Mouse (Mus musculus): ENCODE measurements around the gene Med29. TPM values are rescaled to one million over a fixed set of nuclear protein-coding genes. Genes with fewer than 3 reads are reported as not detected.
A peak's percentile ranks its signal among the peaks of the same experiment; 100 is the strongest.

Gene Med29
- polyA plus RNA-seq, 1 experiment from 2014 or later, result 60.2 TPM

- Histone ChIP-seq H3K27me3 (replicated peaks; ENCODE audit: control insufficient read depth, insufficient read depth, low read length) (no peaks in the 10 kb centered on the region), H3K4me1 (replicated peaks; ENCODE audit: control insufficient read depth, insufficient read depth, low read length) (peaks cover 43% of the 10 kb centered on the region), H3K4me3 (ENCODE audit: low read depth, low read length) (peak overlapping the region; percentile 91), H3K36me3 (ENCODE audit: control insufficient read depth, insufficient read depth, low read length) (peaks cover 11% of the 10 kb centered on the region; the same call in 1 of the 2 replicates), H3K4me2 (ENCODE audit: low read length) (peak overlapping the region; percentile 80), H3K9ac (ENCODE audit: low read length) (peak overlapping the region; percentile 69), H3K27ac (ENCODE audit: low read depth) (peak overlapping the region; percentile 100), H3K9me3 (ENCODE audit: control insufficient read depth, low read length) (no peaks in the 10 kb centered on the region)
- under 1% methylated on average over 36 of the region's 36 CpGs for WGBS
- ATAC-seq (replicated peaks; ENCODE audit: low FRiP score, low TSS enrichment, low read depth) (peak; percentile 30), DNase-seq (ENCODE audit: low spot score) (peak; percentile 91)
Observed at GRCm38 (mm10) chr7:28375176-28375921, 17.2 kb downstream of the Med29 start.

DNA sequence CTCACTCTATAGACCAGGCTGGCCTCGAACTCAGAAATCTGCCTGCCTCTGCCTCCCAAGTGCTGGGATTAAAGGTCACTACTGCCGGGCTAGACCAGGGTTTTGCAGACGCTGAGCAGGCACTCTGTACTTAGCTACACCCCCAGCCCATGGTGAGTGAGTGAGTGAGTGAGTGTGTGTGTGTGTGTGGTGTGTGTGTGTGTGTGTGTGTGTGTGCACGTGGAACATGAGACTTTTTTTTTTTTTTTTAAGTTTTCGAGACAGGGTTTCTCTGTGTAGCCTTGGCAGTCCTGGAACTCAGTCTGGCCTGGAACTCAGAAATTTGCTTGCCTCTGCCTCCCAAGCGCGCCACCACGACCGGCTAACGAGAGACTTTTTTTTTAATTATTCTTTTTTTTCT is 17.9 kb downstream of the Med29 start:
- ATAC-seq (replicated peaks; ENCODE audit: low FRiP score, low TSS enrichment, low read depth) (no peak), DNase-seq (ENCODE audit: low spot score) (no peak)
- peaks cover 18% of the 10 kb centered on the region for H3K36me3 ChIP-seq (ENCODE audit: control insufficient read depth, insufficient read depth, low read length)
- no peaks in the 10 kb centered on the region for H3K27me3 ChIP-seq (replicated peaks; ENCODE audit: control insufficient read depth, insufficient read depth, low read length)
- peaks cover 47% of the 10 kb centered on the region for H3K4me1 ChIP-seq (replicated peaks; ENCODE audit: control insufficient read depth, insufficient read depth, low read length)
- H3K4me3 ChIP-seq (ENCODE audit: low read depth, low read length), result peak overlapping the region; percentile 91; the same call in 1 of the 2 replicates
- H3K27ac ChIP-seq (ENCODE audit: low read depth), result peak overlapping the region; percentile 100
- H3K9me3 ChIP-seq (ENCODE audit: control insufficient read depth, low read length), result no peaks in the 10 kb centered on the region
- 74% methylated on average over 10 of the region's 10 CpGs for WGBS
- peak overlapping the region; percentile 80 for H3K4me2 ChIP-seq (ENCODE audit: low read length)
- no peak overlapping the region for H3K9ac ChIP-seq (ENCODE audit: low read length)

GRCm38 (mm10) chr7:28373891-28374495 is 18.5 kb downstream of the Med29 start:
- ATAC-seq (replicated peaks; ENCODE audit: low FRiP score, low TSS enrichment, low read depth), result no peak
- WGBS, result 74% methylated on average over 7 of the region's 7 CpGs
- no peak for DNase-seq (ENCODE audit: low spot score)
- Histone ChIP-seq H3K9ac (ENCODE audit: low read length) (no peak overlapping the region), H3K27me3 (replicated peaks; ENCODE audit: control insufficient read depth, insufficient read depth, low read length) (no peaks in the 10 kb centered on the region), H3K4me1 (replicated peaks; ENCODE audit: control insufficient read depth, insufficient read depth, low read length) (peaks cover 46% of the 10 kb centered on the region), H3K4me3 (ENCODE audit: low read depth, low read length) (no peak overlapping the region), H3K36me3 (ENCODE audit: control insufficient read depth, insufficient read depth, low read length) (peaks cover 25% of the 10 kb centered on the region), H3K9me3 (ENCODE audit: control insufficient read depth, low read length) (no peaks in the 10 kb centered on the region), H3K4me2 (ENCODE audit: low read length) (no peak overlapping the region), H3K27ac (ENCODE audit: low read depth) (peak overlapping the region; percentile 100)

DNA sequence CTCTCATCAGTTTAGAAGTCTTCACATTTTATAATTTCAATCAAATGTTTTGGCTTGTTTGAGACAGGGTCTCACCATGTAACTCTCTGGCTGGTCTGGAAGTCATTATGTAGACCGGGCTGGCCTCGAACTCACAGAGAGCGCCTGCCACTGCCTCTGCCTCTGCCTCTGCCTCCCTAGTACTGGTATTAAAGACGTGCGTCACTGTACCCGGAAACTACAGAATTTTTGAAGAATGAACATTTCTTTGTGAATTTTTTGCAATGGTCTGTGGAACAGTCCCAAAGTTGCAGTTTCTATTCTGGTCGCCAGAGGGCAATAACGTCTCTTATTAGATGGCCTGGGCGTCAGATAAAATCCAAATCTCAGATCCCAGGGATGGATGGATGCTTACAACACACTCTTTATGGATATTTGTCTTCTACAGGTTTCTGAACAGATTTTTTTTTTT is 19.4 kb downstream of the Med29 start:
- peak overlapping the region; percentile 80 for H3K4me3 ChIP-seq (ENCODE audit: low read depth, low read length)
- peak overlapping the region; percentile 50 for H3K9ac ChIP-seq (ENCODE audit: low read length)
- ATAC-seq (replicated peaks; ENCODE audit: low FRiP score, low TSS enrichment, low read depth) (peak; percentile 9), DNase-seq (ENCODE audit: low spot score) (peak; percentile 90)
- no peaks in the 10 kb centered on the region for H3K9me3 ChIP-seq (ENCODE audit: control insufficient read depth, low read length)
- H3K27me3 ChIP-seq (replicated peaks; ENCODE audit: control insufficient read depth, insufficient read depth, low read length), result no peaks in the 10 kb centered on the region
- 1% methylated on average over 9 of the region's 9 CpGs for WGBS
- H3K36me3 ChIP-seq (ENCODE audit: control insufficient read depth, insufficient read depth, low read length), result peaks cover 32% of the 10 kb centered on the region
- peaks cover 44% of the 10 kb centered on the region for H3K4me1 ChIP-seq (replicated peaks; ENCODE audit: control insufficient read depth, insufficient read depth, low read length)
- peak overlapping the region; percentile 49 for H3K4me2 ChIP-seq (ENCODE audit: low read length)
- H3K27ac ChIP-seq (ENCODE audit: low read depth), result peak overlapping the region; percentile 92

- peak within 1 kb of the TSS; percentile 87 for H3K4me2 ChIP-seq (ENCODE audit: low read length)
- H3K4me1 ChIP-seq (replicated peaks; ENCODE audit: control insufficient read depth, insufficient read depth, low read length), result peaks cover 37% of the 10 kb centered on the region
- WGBS, result under 1% methylated on average over 58 of the region's 66 CpGs
Observed at GRCm38 (mm10) chr7:28372251-28373108, 20.0 kb downstream of the Med29 start, which contains the start of gene Plekhg2. TSS of gene Plekhg2 (minus strand) at chr7:28372599.

DNA sequence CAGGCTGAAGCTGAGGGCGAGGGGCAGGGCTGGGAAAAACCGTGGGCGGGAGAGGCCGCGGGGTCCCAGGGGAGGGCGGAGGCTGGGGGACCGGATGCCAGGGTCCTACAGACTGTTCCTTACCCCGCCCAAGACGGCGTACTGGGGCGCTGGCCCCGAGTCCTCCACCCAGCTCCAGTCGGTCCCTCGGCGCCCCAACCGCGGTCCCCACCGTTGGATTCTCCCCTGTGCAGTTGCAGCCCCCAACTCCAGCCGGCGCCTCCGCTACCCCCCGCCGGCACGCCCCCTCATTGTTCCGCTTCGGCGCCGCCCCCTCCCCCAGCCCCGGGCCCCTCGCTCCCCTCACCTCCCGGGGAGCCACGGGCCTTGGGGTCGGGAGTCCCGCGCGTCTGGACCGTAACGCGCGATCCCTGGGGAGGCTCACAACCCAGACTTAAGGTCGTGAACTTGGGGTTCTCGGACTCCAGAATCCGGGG is 21.0 kb downstream of the Med29 start:
- Histone ChIP-seq H3K9me3 (ENCODE audit: control insufficient read depth, low read length) (no peaks in the 10 kb centered on the region), H3K4me3 (ENCODE audit: low read depth, low read length) (peak overlapping the region; percentile 80), H3K4me2 (ENCODE audit: low read length) (peak overlapping the region; percentile 87), H3K36me3 (ENCODE audit: control insufficient read depth, insufficient read depth, low read length) (peaks cover 38% of the 10 kb centered on the region), H3K9ac (ENCODE audit: low read length) (peak overlapping the region; percentile 88), H3K4me1 (replicated peaks; ENCODE audit: control insufficient read depth, insufficient read depth, low read length) (peaks cover 28% of the 10 kb centered on the region), H3K27ac (ENCODE audit: low read depth) (peak overlapping the region; percentile 92), H3K27me3 (replicated peaks; ENCODE audit: control insufficient read depth, insufficient read depth, low read length) (no peaks in the 10 kb centered on the region)
- WGBS, result under 1% methylated on average over 38 of the region's 43 CpGs
- DNase-seq (ENCODE audit: low spot score) (peak; percentile 76), ATAC-seq (replicated peaks; ENCODE audit: low FRiP score, low TSS enrichment, low read depth) (no peak; the same call in 1 of the 2 replicates)

More at GRCm38 (mm10) chr7:28372251-28373108, 20.0 kb downstream of the Med29 start, which contains the start of gene Plekhg2:
- peaks cover 33% of the 10 kb centered on the region for H3K36me3 ChIP-seq (ENCODE audit: control insufficient read depth, insufficient read depth, low read length)
- ATAC-seq (replicated peaks; ENCODE audit: low FRiP score, low TSS enrichment, low read depth), result peak; percentile 88
- H3K4me3 ChIP-seq (ENCODE audit: low read depth, low read length), result peak within 1 kb of the TSS; percentile 80
- peak within 1 kb of the TSS; percentile 88 for H3K9ac ChIP-seq (ENCODE audit: low read length)
- no peaks in the 10 kb centered on the region for H3K27me3 ChIP-seq (replicated peaks; ENCODE audit: control insufficient read depth, insufficient read depth, low read length)
- no peaks in the 10 kb centered on the region for H3K9me3 ChIP-seq (ENCODE audit: control insufficient read depth, low read length)
- peak within 1 kb of the TSS; percentile 100 for H3K27ac ChIP-seq (ENCODE audit: low read depth)
- peak; percentile 100 for DNase-seq (ENCODE audit: low spot score)

- no peak for DNase-seq (ENCODE audit: low spot score)
- 6% methylated on average over 11 of the region's 11 CpGs for WGBS
Observed at GRCm38 (mm10) chr7:28370977-28371513, 21.5 kb downstream of the Med29 start.

DNA sequence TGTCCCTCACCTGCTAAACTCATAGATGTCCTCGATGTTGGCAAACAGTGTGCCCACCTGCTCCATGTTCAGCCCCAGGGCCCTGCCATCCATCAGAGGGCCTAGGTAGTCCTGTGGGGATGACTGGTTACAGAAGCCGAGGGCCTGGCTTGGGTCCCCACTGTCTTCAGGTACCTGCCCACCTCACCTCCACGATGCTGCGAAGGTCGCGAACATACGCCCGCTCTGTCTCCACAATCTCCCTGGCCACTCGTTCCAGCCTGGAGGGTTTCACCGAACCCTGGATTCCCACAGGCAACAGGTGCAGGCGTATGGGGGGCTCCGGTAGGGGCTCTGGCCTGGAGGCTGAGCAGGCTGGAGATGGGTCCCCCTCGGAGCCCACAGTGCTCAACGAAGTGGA is 22.5 kb downstream of the Med29 start:
- H3K4me3 ChIP-seq (ENCODE audit: low read depth, low read length), result peak overlapping the region; percentile 80
- DNase-seq (ENCODE audit: low spot score), result no peak
- peak overlapping the region; percentile 87 for H3K4me2 ChIP-seq (ENCODE audit: low read length)
- 88% methylated on average over 14 of the region's 14 CpGs for WGBS
- H3K9me3 ChIP-seq (ENCODE audit: control insufficient read depth, low read length), result no peaks in the 10 kb centered on the region
- H3K9ac ChIP-seq (ENCODE audit: low read length), result peak overlapping the region; percentile 88; the same call in 1 of the 2 replicates
- H3K27me3 ChIP-seq (replicated peaks; ENCODE audit: control insufficient read depth, insufficient read depth, low read length), result no peaks in the 10 kb centered on the region
- peaks cover 53% of the 10 kb centered on the region for H3K36me3 ChIP-seq (ENCODE audit: control insufficient read depth, insufficient read depth, low read length)
- peaks cover 20% of the 10 kb centered on the region for H3K4me1 ChIP-seq (replicated peaks; ENCODE audit: control insufficient read depth, insufficient read depth, low read length)
- H3K27ac ChIP-seq (ENCODE audit: low read depth), result no peak overlapping the region
- ATAC-seq (replicated peaks; ENCODE audit: low FRiP score, low TSS enrichment, low read depth), result no peak

More at GRCm38 (mm10) chr7:28370977-28371513, 21.5 kb downstream of the Med29 start:
- no peak for ATAC-seq (replicated peaks; ENCODE audit: low FRiP score, low TSS enrichment, low read depth)
- H3K4me1 ChIP-seq (replicated peaks; ENCODE audit: control insufficient read depth, insufficient read depth, low read length), result peaks cover 23% of the 10 kb centered on the region
- H3K27me3 ChIP-seq (replicated peaks; ENCODE audit: control insufficient read depth, insufficient read depth, low read length), result no peaks in the 10 kb centered on the region
- H3K27ac ChIP-seq (ENCODE audit: low read depth), result peak overlapping the region; percentile 92
- no peaks in the 10 kb centered on the region for H3K9me3 ChIP-seq (ENCODE audit: control insufficient read depth, low read length)
- H3K36me3 ChIP-seq (ENCODE audit: control insufficient read depth, insufficient read depth, low read length), result peaks cover 43% of the 10 kb centered on the region
- H3K9ac ChIP-seq (ENCODE audit: low read length), result peak overlapping the region; percentile 88
- peak overlapping the region; percentile 87 for H3K4me2 ChIP-seq (ENCODE audit: low read length)
- H3K4me3 ChIP-seq (ENCODE audit: low read depth, low read length), result peak overlapping the region; percentile 80
